Mouse (Mus musculus) left cerebral cortex, adult 9 months (tissue): ENCODE data around the gene Ldhd.

Experiments
- DNase-seq, 2 experiments: peaks; one replicate each; pipeline ENCODE4 v3.0.0; 2022; ENCODE audit warnings: low spot score in 2 of 2

Gene Ldhd

GRCm38 (mm10) chr8:111594951-111595350 is 35.2 kb downstream of the Ldhd start:
- no peak for DNase-seq

- DNase-seq: no peak
These were observed 35.9 kb downstream of the Ldhd start for GRCm38 (mm10) chr8:111594044-111594840.

- peak in 1 of 2 experiments; percentile 45 for DNase-seq
These were observed 37.7 kb downstream of the Ldhd start for GRCm38 (mm10) chr8:111592390-111592910.

GRCm38 (mm10) chr8:111591176-111591575 is 39.0 kb downstream of the Ldhd start:
- DNase-seq: no peak

- DNase-seq: no peak
These were observed 40.0 kb downstream of the Ldhd start for GRCm38 (mm10) chr8:111590214-111590613.

- no peak for DNase-seq
These were observed 41.8 kb downstream of the Ldhd start for GRCm38 (mm10) chr8:111588336-111588735.

GRCm38 (mm10) chr8:111587545-111588094 is 42.6 kb downstream of the Ldhd start:
- DNase-seq: no peak

- DNase-seq: no peak
These were observed 45.2 kb downstream of the Ldhd start for GRCm38 (mm10) chr8:111584946-111585345.

GRCm38 (mm10) chr8:111582386-111582785 is 47.8 kb downstream of the Ldhd start:
- DNase-seq: no peak

- DNase-seq: no peak
These were observed 49.9 kb downstream of the Ldhd start for GRCm38 (mm10) chr8:111580306-111580705.

GRCm38 (mm10) chr8:111579318-111579717 is 50.9 kb downstream of the Ldhd start:
- no peak for DNase-seq

GRCm38 (mm10) chr8:111577880-111578533 is 52.2 kb downstream of the Ldhd start:
- DNase-seq: no peak

GRCm38 (mm10) chr8:111576501-111576900 is 53.7 kb downstream of the Ldhd start:
- DNase-seq: peak in 1 of 2 experiments; percentile 29

GRCm38 (mm10) chr8:111575492-111575891 is 54.7 kb downstream of the Ldhd start:
- no peak for DNase-seq

GRCm38 (mm10) chr8:111574016-111574415 is 56.2 kb downstream of the Ldhd start:
- no peak for DNase-seq
